In the genomic region with DNA sequence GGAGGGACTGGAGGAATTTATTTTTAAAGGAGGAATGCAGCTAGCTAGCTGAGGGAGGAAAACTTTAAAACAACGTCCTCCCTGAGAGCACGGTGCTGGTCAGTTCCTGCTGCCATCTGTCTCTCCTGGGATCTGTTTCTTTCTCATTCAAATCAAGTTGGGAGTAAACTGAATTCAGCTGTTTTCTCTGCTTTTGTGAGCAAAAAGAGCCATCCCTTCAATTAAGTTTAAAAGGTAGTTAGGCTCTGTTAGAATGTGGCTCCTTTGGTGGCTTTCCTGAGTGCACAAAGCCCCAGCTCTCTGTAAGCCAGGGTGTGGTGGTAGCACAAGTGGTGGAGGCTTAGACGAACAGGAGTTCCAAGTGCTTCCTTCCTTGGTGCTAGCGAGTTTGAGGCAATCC, we compare ENCODE assay signal across 8 mouse cellular contexts. TPM values are rescaled to one million over a fixed set of nuclear protein-coding genes. Genes with fewer than 3 reads are reported as not detected.
DNase-seq lines count a peak whose midpoint lies in the region; ATAC-seq and TF ChIP-seq lines count a peak whose summit lies in the region.

No protein-coding gene starts in this region.

- peaks cover 19% of the 10 kb centered on the region for H3K4me1 ChIP-seq in heart, embryonic 10.5 days
- peaks cover 79% of the 10 kb centered on the region for H3K4me1 ChIP-seq in E14TG2a.4 (replicated peaks; ENCODE audit: low read depth, low read length)
- H3K4me1 ChIP-seq in forebrain, embryonic 11.5 days (replicated peaks; ENCODE audit: control insufficient read depth, insufficient read depth, low read length): peaks cover 8% of the 10 kb centered on the region; the same call in 1 of the 2 replicates
- H3K4me1 ChIP-seq in midbrain, embryonic 12.5 days: peaks cover 30% of the 10 kb centered on the region

- no peak for ATAC-seq in forebrain, embryonic 11.5 days (replicated peaks; ENCODE audit: low FRiP score)
- ATAC-seq in midbrain, embryonic 12.5 days (ENCODE audit: low FRiP score, low read depth): no peak
- ATAC-seq in inflammation-experienced regulatory T-cells, adult 6 months: no peak

- 26% methylated on average over 4 of the region's 4 CpGs for WGBS in heart, embryonic 10.5 days
- 11% methylated on average over 4 of the region's 4 CpGs for WGBS in forebrain, embryonic 11.5 days
- WGBS in midbrain, embryonic 12.5 days: 4% methylated on average over 4 of the region's 4 CpGs

- DNase-seq in heart, embryonic 10.5 days (ENCODE audit: low spot score): no peak
- DNase-seq in heart, adult 11 months: no peak
- DNase-seq in forebrain, embryonic 11.5 days (ENCODE audit: low spot score): no peak
- no peak for DNase-seq in right cerebral cortex, adult 2 months (ENCODE audit: low spot score in 2 of 2)
- no peak for DNase-seq in spleen, postnatal 14 days (ENCODE audit: low spot score in 2 of 2)

- 0 out of 2 replicates have a peak overlapping the region, but pooled peaks have one; percentile 22 for H3K4me3 ChIP-seq in heart, embryonic 10.5 days
- peak overlapping the region; percentile 96 for H3K4me3 ChIP-seq in E14TG2a.4 (replicated peaks; ENCODE audit: low read length)
- H3K4me3 ChIP-seq in forebrain, embryonic 11.5 days (ENCODE audit: low read depth, low read length): no peak overlapping the region
- H3K4me3 ChIP-seq in midbrain, embryonic 12.5 days: no peak overlapping the region

- H3K27ac ChIP-seq in heart, embryonic 10.5 days: no peak overlapping the region
- H3K27ac ChIP-seq in forebrain, embryonic 11.5 days (ENCODE audit: low read depth, low read length): peak overlapping the region; percentile 20; the same call in 1 of the 2 replicates
- peak overlapping the region; percentile 58 for H3K27ac ChIP-seq in midbrain, embryonic 12.5 days (replicated peaks)

- peaks cover 9% of the 10 kb centered on the region for H3K36me3 ChIP-seq in heart, embryonic 10.5 days
- H3K36me3 ChIP-seq in E14TG2a.4 (ENCODE audit: insufficient read depth, low read length): peaks cover 44% of the 10 kb centered on the region
- no peaks in the 10 kb centered on the region; the same call in 1 of the 2 replicates for H3K36me3 ChIP-seq in forebrain, embryonic 11.5 days (ENCODE audit: control insufficient read depth, insufficient read depth, low read length)
- H3K36me3 ChIP-seq in midbrain, embryonic 12.5 days: 0 out of 2 replicates have a peak, but pooled peaks cover 7% of the 10 kb centered on the region

- no peaks in the 10 kb centered on the region for H3K9me3 ChIP-seq in heart, embryonic 10.5 days
- H3K9me3 ChIP-seq in E14TG2a.4 (ENCODE audit: low read length): no peaks in the 10 kb centered on the region
- H3K9me3 ChIP-seq in forebrain, embryonic 11.5 days (ENCODE audit: control insufficient read depth, low read length): no peaks in the 10 kb centered on the region
- no peaks in the 10 kb centered on the region for H3K9me3 ChIP-seq in midbrain, embryonic 12.5 days

- H3K9ac ChIP-seq in forebrain, embryonic 11.5 days (ENCODE audit: low read length): no peak overlapping the region
- H3K9ac ChIP-seq in midbrain, embryonic 12.5 days (replicated peaks): no peak overlapping the region

- TF ChIP-seq CTCF in E14TG2a.4 (conservative IDR thresholded peaks at IDR 0.05; ENCODE audit: low read length): no peak

- H3K4me2 ChIP-seq in forebrain, embryonic 11.5 days (ENCODE audit: low read depth, low read length, severe bottlenecking): peak overlapping the region; percentile 8; the same call in 1 of the 2 replicates
- peak overlapping the region; percentile 86 for H3K4me2 ChIP-seq in midbrain, embryonic 12.5 days (replicated peaks)

- H3K27me3 ChIP-seq in heart, embryonic 10.5 days (ENCODE audit: insufficient read depth, poor library complexity, severe bottlenecking): no peaks in the 10 kb centered on the region
- no peaks in the 10 kb centered on the region for H3K27me3 ChIP-seq in E14TG2a.4 (ENCODE audit: insufficient read depth, low read length)
- no peaks in the 10 kb centered on the region for H3K27me3 ChIP-seq in forebrain, embryonic 11.5 days (ENCODE audit: control insufficient read depth, insufficient read depth, low read length)
- no peaks in the 10 kb centered on the region for H3K27me3 ChIP-seq in midbrain, embryonic 12.5 days

RNA-seq across cellular contexts. Expression of a gene that starts 2.4 kb away (rescaled TPM):
- polyA plus RNA-seq in heart, embryonic 10.5 days (2016; fragmentation: Nextera tagmentation; extraction: Ambion mirVana): 7.2 and 8.0 TPM in 2 replicates
- polyA plus RNA-seq in forebrain, embryonic 11.5 days (2014; fragmentation: Nextera tagmentation; extraction: Ambion mirVana): 10.4 and 12.3 TPM in 2 replicates
- polyA plus RNA-seq in midbrain, embryonic 12.5 days (2016; fragmentation: Nextera tagmentation; extraction: Ambion mirVana): 14.0 and 15.3 TPM in 2 replicates
- polyA plus RNA-seq in inflammation-experienced regulatory T-cells, adult 6 months (2017; shearing (Covaris generic)): 10 to 100 TPM; 21.3 to 30.9 (median 30.4) TPM

RNA-seq across cellular contexts. Expression of a gene that starts 42.0 kb away (rescaled TPM):
- polyA plus RNA-seq in heart, embryonic 10.5 days (2016; fragmentation: Nextera tagmentation; extraction: Ambion mirVana): 0.24 TPM in 1 of 2 replicates, not detected in the other
- polyA plus RNA-seq in forebrain, embryonic 11.5 days (2014; fragmentation: Nextera tagmentation; extraction: Ambion mirVana): not detected in 2 replicates
- not detected in 2 replicates for polyA plus RNA-seq in midbrain, embryonic 12.5 days (2016; fragmentation: Nextera tagmentation; extraction: Ambion mirVana)
- 10 to 100 TPM; 29.9 to 51.2 (median 36.9) TPM for polyA plus RNA-seq in inflammation-experienced regulatory T-cells, adult 6 months (2017; shearing (Covaris generic))

Comparison
In these comparisons a context has a peak if more than half of its experiments do, and no peak if none do; other contexts are left out.
1. H3K4me3 ChIP-seq: peak in heart, embryonic 10.5 days (single experiment) and E14TG2a.4 (single experiment); none in forebrain, embryonic 11.5 days (single experiment) and midbrain, embryonic 12.5 days (single experiment).
2. RNA of a gene that starts 42.0 kb away (polyA plus RNA-seq): 29.9 to 51.2 TPM in inflammation-experienced regulatory T-cells, adult 6 months; 0.24 TPM in heart, embryonic 10.5 days, not detected in forebrain, embryonic 11.5 days and not detected in midbrain, embryonic 12.5 days; every median in the first group is over 10 times any median in the second.